Mouse (Mus musculus): ENCODE results near the gene Fam114a1.

- TF ChIP-seq CTCF (IDR thresholded peaks at IDR 0.05; ENCODE audit: extremely low read depth, insufficient read depth, insufficient read length, insufficient replicate concordance) (no peak), POLR2A (IDR thresholded peaks at IDR 0.05; ENCODE audit: low read depth, low read length) (no peak)
Observed at GRCm38 (mm10) chr5:64992540-64992939, 22.7 kb downstream of the Fam114a1 start.

Measured in spleen, adult 2 months (tissue).